Mouse (Mus musculus) layer of hippocampus, adult 2 months (tissue): ENCODE measurements around the gene Gadd45g. TPM values are rescaled to one million over a fixed set of nuclear protein-coding genes. Genes with fewer than 3 reads are reported as not detected.
"Not testable (repeated sequence)": the region's sequence is repeated elsewhere in the genome, so short reads cannot be mapped to it uniquely, and the experiment has no call there.

Experiments
- DNase-seq, 2 experiments: peaks; one replicate each; pipeline ENCODE4 v3.0.0; 2022; ENCODE audit warnings: low spot score in 2 of 2
- H3K27ac ChIP-seq: fragments of 200-600 bp; 2 replicates; pipeline ENCODE4 v1.8.1; 2022
- H3K4me3 ChIP-seq: fragments of 200-600 bp; 2 replicates; pipeline ENCODE4 v1.8.1; 2022; ENCODE audit warnings: mild to moderate bottlenecking
- CTCF ChIP-seq: fragments of 200-600 bp; conservative IDR thresholded peaks from 2 replicates; pipeline ENCODE4 v1.8.1; 2022; ENCODE audit warnings: antibody characterized with exemption, mild to moderate bottlenecking, moderate library complexity
- total RNA-seq, 2 experiments: library from RNA; stranded (reverse); gene quantifications; 2 replicates each; pipeline ENCODE4 v1.2.3; 2021

The Gadd45g gene
- total RNA-seq, 2 experiments from 2014 or later: 14.8 to 22.7 TPM

DNA sequence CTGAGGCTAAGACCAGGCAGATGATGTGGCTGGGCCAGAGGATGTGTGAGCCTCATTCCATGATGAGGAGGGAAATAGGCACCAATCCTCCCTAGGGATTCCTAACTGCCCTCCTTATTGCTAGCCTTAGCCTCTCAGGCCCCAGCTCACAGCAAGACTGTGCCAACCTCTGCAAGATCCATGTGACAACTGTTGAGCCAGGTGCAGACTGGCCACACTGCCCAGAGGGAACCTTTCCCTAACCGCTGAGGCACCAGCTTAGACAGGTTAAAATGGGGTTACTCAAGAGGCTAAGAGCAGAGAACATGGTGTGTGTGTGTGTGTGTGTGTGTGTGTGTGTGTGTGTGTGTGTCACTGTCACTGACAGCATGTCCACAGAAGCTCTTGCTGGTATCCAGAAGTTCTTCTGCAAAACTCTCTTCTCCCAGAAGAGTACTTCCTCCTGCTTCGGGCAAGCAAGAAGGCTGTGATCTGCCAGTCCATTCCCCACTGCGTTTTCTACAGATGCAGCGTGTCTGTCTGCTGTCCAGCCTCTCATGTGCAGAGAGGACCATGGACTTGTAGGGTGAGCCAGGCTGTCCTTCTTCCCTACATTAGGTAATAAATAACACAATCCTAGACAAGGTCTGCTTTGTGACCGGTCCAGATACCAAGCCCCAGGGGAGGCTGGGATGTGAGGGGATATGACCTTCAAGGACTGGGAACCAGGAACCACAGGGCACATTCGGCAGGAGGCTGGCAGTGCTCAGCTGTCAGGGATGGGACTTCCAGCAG, 28.1 kb upstream of the Gadd45g start:
- TF ChIP-seq CTCF: no peak
- no peak overlapping the region for H3K27ac ChIP-seq
- no peak for DNase-seq

DNA sequence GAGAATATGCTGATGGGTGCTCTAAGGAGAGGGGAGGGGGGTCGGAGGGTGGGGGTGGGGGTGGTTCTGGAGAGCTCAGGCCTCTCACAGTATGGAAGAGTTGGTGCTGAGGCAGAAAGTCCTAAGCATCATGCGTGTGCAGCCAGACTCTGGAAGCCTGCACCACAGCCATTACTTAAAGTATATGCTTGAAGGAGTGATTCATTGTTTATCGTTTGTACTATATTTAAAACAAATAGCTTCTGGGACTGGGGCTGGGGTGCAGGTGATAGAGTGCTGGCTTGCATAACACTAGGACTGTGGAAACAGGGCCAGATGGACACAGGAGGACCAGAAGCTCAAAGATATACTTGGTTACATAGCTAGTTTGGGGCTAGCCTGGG, 27.5 kb upstream of the Gadd45g start:
- DNase-seq: no peak
- Histone ChIP-seq H3K4me3 (no peak overlapping the region), H3K27ac (no peak overlapping the region)
- TF ChIP-seq CTCF: no peak

More for the DNA sequence above, 28.1 kb upstream of the Gadd45g start:
- H3K4me3 ChIP-seq: no peak overlapping the region

- Histone ChIP-seq H3K4me3 (no peak overlapping the region), H3K27ac (no peak overlapping the region)
- no peak for DNase-seq
- TF ChIP-seq CTCF: no peak
Measured at GRCm38 (mm10) chr13:51819351-51819750, 27.1 kb upstream of the Gadd45g start.

GRCm38 (mm10) chr13:51821988-51822387, 24.5 kb upstream of the Gadd45g start:
- DNase-seq: no peak
- TF ChIP-seq CTCF: no peak
- Histone ChIP-seq H3K4me3 (no peak overlapping the region), H3K27ac (no peak overlapping the region)

DNA sequence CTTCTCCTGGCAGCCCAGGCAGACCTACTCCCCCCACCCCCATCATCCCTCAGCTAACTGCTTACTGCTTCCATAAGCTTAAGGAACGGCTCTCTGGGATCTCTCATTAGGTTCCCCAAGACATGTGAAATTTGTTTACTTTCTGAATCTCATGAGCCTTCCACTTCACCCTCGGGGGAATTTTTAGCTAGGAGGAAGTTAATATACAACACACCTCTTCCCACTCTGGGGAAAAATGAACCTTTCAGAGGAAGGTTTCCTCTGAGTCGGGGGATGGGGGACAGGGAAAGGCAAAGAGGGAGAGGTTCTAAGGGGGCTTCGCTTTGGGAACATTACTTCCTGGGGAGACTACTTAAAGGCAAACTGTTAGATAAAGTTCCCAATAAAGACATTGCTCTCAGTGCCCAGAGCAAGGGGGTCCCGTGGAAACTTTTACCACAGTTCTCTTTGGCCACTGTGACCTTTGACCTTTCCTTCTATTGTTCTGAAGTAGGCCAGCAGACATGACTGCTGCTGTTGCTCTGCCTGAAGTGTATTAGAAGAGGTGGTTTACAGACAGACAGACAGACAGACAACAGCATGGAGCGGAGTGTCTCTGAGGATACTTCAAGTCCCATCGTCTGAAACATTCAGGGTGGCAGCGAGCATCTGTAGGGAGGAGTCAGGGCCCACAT, 22.5 kb upstream of the Gadd45g start:
- H3K27ac ChIP-seq: no peak overlapping the region
- TF ChIP-seq CTCF: no peak
- DNase-seq: no peak

GRCm38 (mm10) chr13:51830744-51831450, 15.6 kb upstream of the Gadd45g start:
- no peak overlapping the region for H3K4me3 ChIP-seq
- TF ChIP-seq CTCF: peak; percentile 95
- no peak overlapping the region for H3K27ac ChIP-seq
- peak; percentile 56 to 60 for DNase-seq

More for the DNA sequence above, 22.5 kb upstream of the Gadd45g start:
- H3K4me3 ChIP-seq: no peak overlapping the region

GRCm38 (mm10) chr13:51832491-51832890, 14.0 kb upstream of the Gadd45g start:
- H3K4me3 ChIP-seq: no peak overlapping the region
- DNase-seq: no peak
- peak; percentile 41 for TF ChIP-seq CTCF
- H3K27ac ChIP-seq: no peak overlapping the region

GRCm38 (mm10) chr13:51833611-51834010, 12.9 kb upstream of the Gadd45g start:
- TF ChIP-seq CTCF: no peak
- no peak overlapping the region for H3K4me3 ChIP-seq
- DNase-seq: no peak
- H3K27ac ChIP-seq: no peak overlapping the region

- H3K4me3 ChIP-seq, H3K27ac ChIP-seq, DNase-seq: not testable (repeated sequence)
- peak; percentile 54 for TF ChIP-seq CTCF
Measured at GRCm38 (mm10) chr13:51834024-51834423, 12.5 kb upstream of the Gadd45g start.

GRCm38 (mm10) chr13:51834520-51834919, 12.0 kb upstream of the Gadd45g start:
- TF ChIP-seq CTCF: no peak
- Histone ChIP-seq H3K27ac (no peak overlapping the region), H3K4me3 (no peak overlapping the region)
- DNase-seq: no peak

DNA sequence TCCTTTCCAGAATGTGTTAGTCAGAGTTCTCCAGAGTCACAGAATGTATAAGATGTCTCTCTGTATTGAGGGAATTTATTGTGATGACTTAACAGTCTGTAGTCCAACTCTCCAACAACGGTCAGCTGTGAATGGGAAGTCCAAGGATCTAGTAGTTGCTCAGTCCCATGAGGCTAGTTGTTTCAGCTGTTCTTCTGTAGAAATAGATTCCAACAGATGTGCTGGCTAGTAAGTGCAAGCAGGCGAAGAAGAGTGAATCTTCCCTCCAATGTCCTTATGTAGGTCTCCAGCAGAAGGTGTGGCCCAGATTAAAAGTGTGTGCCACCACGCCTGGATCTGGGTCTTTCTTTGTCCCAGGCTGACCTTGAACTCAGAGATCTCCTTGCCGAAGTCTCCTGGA, 11.3 kb upstream of the Gadd45g start:
- not testable (repeated sequence) for H3K27ac ChIP-seq, DNase-seq, H3K4me3 ChIP-seq

DNA sequence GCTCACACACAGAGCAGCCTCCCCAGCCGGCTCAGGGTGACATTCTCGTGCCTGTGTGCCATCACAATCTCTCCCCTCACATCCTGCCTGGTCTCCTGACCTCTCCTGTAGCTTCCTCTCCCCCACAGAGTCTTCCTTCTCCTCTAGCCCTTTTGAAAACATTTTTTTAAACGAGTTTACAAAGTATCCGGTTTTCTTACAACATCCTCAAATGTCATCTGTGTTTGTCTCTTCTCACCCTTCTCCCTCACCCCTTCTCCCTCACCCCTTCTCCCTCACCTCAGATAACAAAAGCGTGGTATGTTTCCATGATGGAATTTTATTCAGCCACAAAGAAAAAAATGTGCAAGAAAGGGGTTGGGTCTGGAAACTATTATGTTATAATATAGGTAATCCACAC, 9.1 kb upstream of the Gadd45g start:
- no peak for TF ChIP-seq CTCF
- no peak for DNase-seq
- Histone ChIP-seq H3K27ac (no peak overlapping the region), H3K4me3 (no peak overlapping the region)
